Mouse (Mus musculus) midbrain, embryonic 12.5 days (tissue): ENCODE measurements around the gene Pld1. TPM values are rescaled to one million over a fixed set of nuclear protein-coding genes. Genes with fewer than 3 reads are reported as not detected.
A peak's percentile ranks its signal among the peaks of the same experiment; 100 is the strongest.
"Not testable (repeated sequence)": the region's sequence is repeated elsewhere in the genome, so short reads cannot be mapped to it uniquely, and the experiment has no call there.

ENCODE experiments used
- ATAC-seq: fragments of 200-750 bp; cut with Nextera tagmentation; 2 replicates; pipeline ENCODE4 v1.8.0; 2017; ENCODE audit warnings: low read depth, moderate TSS enrichment, moderate library complexity; ENCODE audit not compliant: low FRiP score
- H3K27ac ChIP-seq: fragments of 300-500 bp; sonication (generic); replicated peaks from 2 replicates; pipeline ENCODE4 v1.5.1; 2016; ENCODE audit warnings: mild to moderate bottlenecking
- H3K27me3 ChIP-seq: fragments of 300-500 bp; sonication (generic); 2 replicates; pipeline ENCODE4 v1.6.1; 2016; ENCODE audit warnings: mild to moderate bottlenecking
- H3K36me3 ChIP-seq: fragments of 300-500 bp; sonication (generic); 2 replicates; pipeline ENCODE4 v1.6.1; 2016
- H3K4me1 ChIP-seq: fragments of 300-500 bp; sonication (generic); 2 replicates; pipeline ENCODE4 v1.6.1; 2016
- H3K4me2 ChIP-seq: fragments of 300-500 bp; sonication (generic); replicated peaks from 2 replicates; pipeline ENCODE4 v1.6.1; 2016; ENCODE audit warnings: mild to moderate bottlenecking, moderate library complexity
- H3K4me3 ChIP-seq: fragments of 300-500 bp; sonication (generic); 2 replicates; pipeline ENCODE4 v1.5.1; 2016; ENCODE audit warnings: mild to moderate bottlenecking
- H3K9ac ChIP-seq: fragments of 300-500 bp; sonication (generic); replicated peaks from 2 replicates; pipeline ENCODE4 v1.6.1; 2016; ENCODE audit warnings: mild to moderate bottlenecking, moderate library complexity
- H3K9me3 ChIP-seq: fragments of 300-500 bp; sonication (generic); 2 replicates; pipeline ENCODE4 v1.6.1; 2016; ENCODE audit warnings: mild to moderate bottlenecking
- WGBS: fragments of 180-500 bp; shearing (Covaris S2); methylation state at CpG from one replicate; pipeline ENCODE4 v1.1.7; 2016; 5-methylcytosine and 5-hydroxymethylcytosine counted together
- polyA plus RNA-seq: library from polyadenylated mRNA; unstranded; fragments of >200 nt; fragmentation: Nextera tagmentation; extraction: Ambion mirVana; gene quantifications from 2 replicates; pipeline ENCODE4 v1.2.1, GENCODE M21; 2016

The Pld1 gene
- polyA plus RNA-seq, 1 experiment from 2014 or later: 5.9 TPM

DNA sequence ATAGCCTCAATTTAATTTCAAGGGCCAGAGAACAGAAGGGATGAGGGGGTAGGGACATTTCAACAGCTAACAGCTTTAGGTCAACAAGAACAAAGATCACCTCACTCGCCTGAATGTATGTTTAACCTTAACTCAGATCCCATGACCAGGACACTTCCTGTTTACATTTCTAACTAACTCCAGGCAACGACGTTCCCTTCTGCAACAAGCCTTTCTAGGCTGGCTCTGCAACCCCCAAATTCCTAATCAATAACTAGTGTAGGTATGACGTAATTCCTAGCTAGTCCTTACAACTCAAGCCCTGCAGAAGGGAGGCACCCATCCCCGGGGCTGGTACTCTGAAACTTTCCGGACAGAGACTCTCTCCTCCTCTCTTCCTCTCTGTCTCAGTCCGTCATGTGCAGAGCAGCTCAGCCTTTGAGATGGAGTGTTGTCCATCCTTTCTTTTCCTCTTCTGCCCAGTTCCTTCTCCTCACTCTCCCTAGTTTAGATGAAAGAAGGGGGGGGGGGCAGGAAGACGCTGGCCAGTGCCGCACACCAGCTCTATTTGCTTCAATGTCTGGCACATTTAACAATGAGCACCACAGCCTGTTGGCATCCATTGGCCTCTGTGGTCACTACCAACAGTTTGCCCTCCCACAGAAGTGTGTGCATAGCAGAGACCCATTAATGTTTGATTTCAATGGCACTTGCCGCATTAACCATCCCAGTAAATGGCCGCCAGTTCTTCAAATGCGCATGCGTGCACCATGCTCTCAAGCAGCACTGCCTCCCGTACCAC lies 19.6 kb upstream of the Pld1 start:
- Histone ChIP-seq H3K4me1 (no peaks in the 10 kb centered on the region), H3K27ac (no peak overlapping the region), H3K27me3 (no peaks in the 10 kb centered on the region), H3K9ac (no peak overlapping the region), H3K4me2 (no peak overlapping the region), H3K36me3 (no peaks in the 10 kb centered on the region), H3K9me3 (no peaks in the 10 kb centered on the region), H3K4me3 (no peak overlapping the region)
- ATAC-seq: no peak
- 89% methylated on average over 14 of the region's 14 CpGs for WGBS

GRCm38 (mm10) chr3:27921268-27922020 lies 17.1 kb upstream of the Pld1 start:
- Histone ChIP-seq H3K9me3 (no peaks in the 10 kb centered on the region), H3K4me1 (no peaks in the 10 kb centered on the region), H3K9ac (no peak overlapping the region), H3K4me2 (no peak overlapping the region), H3K4me3 (no peak overlapping the region), H3K36me3 (no peaks in the 10 kb centered on the region), H3K27ac (no peak overlapping the region), H3K27me3 (no peaks in the 10 kb centered on the region)
- no peak for ATAC-seq
- WGBS: 91% methylated on average over 11 of the region's 11 CpGs

DNA sequence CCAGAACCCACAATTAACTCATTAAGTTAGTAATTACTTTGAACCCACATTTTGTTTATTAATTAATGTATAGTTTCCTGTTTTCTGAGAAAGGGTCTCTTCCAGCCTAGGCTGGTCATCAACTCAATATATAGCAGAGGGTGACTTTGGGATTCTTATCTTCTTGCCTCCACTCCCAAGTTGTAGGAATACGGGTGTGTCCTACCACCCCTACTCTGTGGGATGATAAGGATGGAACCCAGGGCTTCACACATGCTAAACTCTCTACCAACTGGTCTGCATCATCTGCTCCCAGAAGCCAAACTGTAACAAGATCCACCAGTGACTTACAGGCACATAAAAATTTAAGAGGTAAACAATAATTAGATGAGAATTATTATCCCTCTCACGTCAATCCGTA lies 14.5 kb upstream of the Pld1 start:
- H3K9ac ChIP-seq: no peak overlapping the region
- H3K9me3 ChIP-seq: no peaks in the 10 kb centered on the region
- H3K4me2 ChIP-seq: no peak overlapping the region
- H3K36me3 ChIP-seq: no peaks in the 10 kb centered on the region
- 96% methylated on average over 3 of the region's 3 CpGs for WGBS
- no peak for ATAC-seq
- no peak overlapping the region for H3K4me3 ChIP-seq
- H3K27me3 ChIP-seq: no peaks in the 10 kb centered on the region
- H3K27ac ChIP-seq: no peak overlapping the region
- no peaks in the 10 kb centered on the region for H3K4me1 ChIP-seq

DNA sequence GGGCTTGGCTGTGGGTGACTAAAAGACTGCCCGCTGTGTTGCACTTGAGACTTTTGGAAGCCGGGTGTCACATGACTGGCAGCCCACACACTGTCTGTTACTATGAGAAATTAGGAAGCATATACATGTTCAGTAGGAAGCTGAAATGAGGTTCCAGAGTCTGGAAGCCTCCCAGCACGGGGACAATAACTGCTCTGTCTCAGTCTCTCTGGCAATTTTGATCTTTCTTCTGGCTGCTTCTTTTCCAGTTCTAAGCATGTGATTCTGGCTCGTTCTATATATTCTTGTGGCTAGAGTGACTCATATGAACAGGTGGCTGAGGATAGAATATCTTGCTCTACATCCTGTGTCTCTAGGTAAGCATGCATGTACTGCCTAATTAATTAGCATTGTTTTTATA lies 9.3 kb upstream of the Pld1 start:
- no peak overlapping the region for H3K4me2 ChIP-seq
- WGBS: 87% methylated on average over 4 of the region's 4 CpGs

DNA sequence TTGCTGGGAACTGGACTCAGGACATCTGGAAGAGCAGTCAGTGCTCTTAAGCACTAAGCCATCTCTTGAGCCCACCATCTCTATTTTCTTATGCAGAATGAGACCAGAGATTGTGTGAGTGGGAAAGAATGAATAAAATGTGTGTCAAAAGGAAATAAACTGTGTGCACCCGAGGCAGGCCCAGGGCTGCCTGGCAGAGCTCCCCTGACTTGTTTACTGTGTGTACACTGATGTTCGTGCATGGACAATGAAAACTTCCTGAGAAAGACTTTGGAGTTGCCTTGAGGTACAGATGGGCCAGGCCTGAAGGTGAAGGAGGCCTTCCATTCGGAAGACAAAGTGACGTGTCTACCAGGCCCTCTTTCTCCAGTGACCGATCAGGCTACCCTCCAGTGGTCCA lies 6.1 kb upstream of the Pld1 start:
- Histone ChIP-seq H3K4me3 (no peak overlapping the region), H3K27ac (no peak overlapping the region), H3K27me3 (peaks cover 3% of the 10 kb centered on the region; the same call in 1 of the 2 replicates), H3K36me3 (no peaks in the 10 kb centered on the region), H3K9ac (no peak overlapping the region), H3K4me1 (no peaks in the 10 kb centered on the region), H3K9me3 (no peaks in the 10 kb centered on the region), H3K4me2 (no peak overlapping the region)
- no peak for ATAC-seq
- 90% methylated on average over 5 of the region's 5 CpGs for WGBS

More for the DNA sequence above, 9.3 kb upstream of the Pld1 start:
- Histone ChIP-seq H3K9me3 (no peaks in the 10 kb centered on the region), H3K27me3 (no peaks in the 10 kb centered on the region), H3K9ac (no peak overlapping the region), H3K36me3 (no peaks in the 10 kb centered on the region), H3K27ac (no peak overlapping the region), H3K4me1 (no peaks in the 10 kb centered on the region), H3K4me3 (no peak overlapping the region)
- ATAC-seq: no peak

DNA sequence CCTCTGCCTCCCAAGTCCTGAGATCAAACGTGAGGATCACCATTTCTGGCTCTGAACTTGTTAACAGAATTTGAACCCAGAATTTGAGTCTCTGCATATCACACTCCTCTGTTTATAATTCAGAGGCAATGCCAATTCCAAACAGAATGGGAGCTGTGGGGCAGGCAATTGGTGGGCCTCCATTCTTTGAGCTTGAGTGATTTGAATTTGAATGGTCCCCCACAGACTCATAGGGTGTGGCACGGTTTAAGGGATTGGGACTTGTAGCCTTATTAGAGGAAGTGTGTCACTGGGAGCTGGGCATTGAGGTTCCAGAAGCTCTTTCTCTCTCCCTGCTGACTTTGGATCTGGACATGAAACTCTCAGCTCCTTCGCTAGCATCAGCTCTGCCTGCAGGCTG lies 2.9 kb upstream of the Pld1 start:
- Histone ChIP-seq H3K9ac (no peak overlapping the region), H3K9me3 (no peaks in the 10 kb centered on the region), H3K4me2 (no peak overlapping the region), H3K27me3 (peaks cover 20% of the 10 kb centered on the region), H3K36me3 (no peaks in the 10 kb centered on the region), H3K4me3 (no peak overlapping the region), H3K27ac (no peak overlapping the region), H3K4me1 (peaks cover 16% of the 10 kb centered on the region)
- WGBS: 58% methylated on average over 3 of the region's 3 CpGs
- no peak for ATAC-seq

DNA sequence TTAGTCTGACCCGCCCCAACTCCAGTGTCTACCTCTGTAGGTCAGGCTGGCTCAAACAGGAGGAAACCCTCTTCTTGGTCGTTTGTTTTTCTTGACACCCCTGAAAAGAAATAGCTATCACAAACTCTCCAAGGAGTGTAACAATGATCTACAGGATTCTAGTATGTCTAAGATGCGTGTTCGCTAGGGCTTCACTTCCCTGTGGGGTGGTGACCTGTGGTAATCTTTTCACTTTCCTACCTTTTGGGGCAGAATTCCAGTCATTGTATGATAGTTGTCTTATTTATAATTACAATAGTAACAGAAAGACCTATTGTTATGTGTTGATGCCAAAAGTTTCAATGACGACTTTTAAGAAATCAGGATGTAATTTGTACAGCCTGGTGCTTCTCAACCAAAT lies 1.8 kb upstream of the Pld1 start:
- no peak overlapping the region for H3K9ac ChIP-seq
- no peak overlapping the region for H3K4me2 ChIP-seq
- H3K4me1 ChIP-seq: peaks cover 16% of the 10 kb centered on the region
- H3K36me3 ChIP-seq: no peaks in the 10 kb centered on the region
- no peaks in the 10 kb centered on the region for H3K9me3 ChIP-seq
- peaks cover 20% of the 10 kb centered on the region for H3K27me3 ChIP-seq
- no peak for ATAC-seq
- H3K27ac ChIP-seq: no peak overlapping the region
- 79% methylated on average over 5 of the region's 5 CpGs for WGBS
- no peak overlapping the region for H3K4me3 ChIP-seq

DNA sequence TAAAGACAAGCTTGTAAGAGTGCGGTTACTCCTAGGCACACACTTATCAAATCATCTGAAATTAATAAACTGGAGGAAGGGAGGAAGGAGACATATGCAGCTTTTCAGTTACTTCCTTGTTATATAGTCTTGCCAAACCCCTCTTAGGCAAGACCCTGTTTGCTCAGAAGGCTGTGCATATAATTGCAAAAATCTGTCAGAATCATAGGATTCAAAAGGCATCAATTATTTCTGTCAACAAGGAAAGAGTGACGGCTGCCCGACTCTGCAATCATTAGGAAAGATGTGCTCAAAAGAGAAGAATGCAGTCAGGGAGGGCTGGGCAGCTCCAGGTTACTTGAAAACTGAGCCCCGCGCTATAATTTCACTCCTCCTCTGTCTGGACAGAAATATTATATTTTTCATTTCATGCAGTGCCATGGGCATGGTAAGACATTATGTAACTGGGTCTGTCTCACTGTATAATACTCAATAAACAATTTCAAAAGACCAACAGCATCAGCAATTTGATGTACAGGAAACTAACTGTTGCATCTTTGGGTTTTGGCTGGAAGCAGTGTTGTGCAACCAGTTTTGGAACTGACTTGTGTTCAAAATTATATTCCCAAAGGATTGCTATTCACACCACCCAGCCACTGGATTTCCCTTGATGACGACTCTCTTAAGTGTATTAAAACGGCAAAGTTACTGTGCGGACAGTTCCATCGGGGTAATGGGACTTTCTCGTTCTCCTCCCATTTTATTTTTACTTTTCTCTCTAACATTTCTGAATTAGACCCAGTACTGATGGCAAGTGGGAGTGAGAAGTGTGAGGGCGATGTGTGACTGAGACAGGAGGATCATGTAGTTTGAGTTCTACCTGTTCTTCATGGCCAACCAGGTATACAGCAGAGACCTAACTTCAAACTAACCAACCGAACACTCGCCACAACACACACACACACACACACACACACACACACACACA lies 1.1 kb upstream of the Pld1 start:
- H3K4me3 ChIP-seq: no peak overlapping the region
- peak overlapping the region; percentile 93; the same call in 1 of the 2 replicates for H3K4me2 ChIP-seq
- no peak overlapping the region; the same call in 1 of the 2 replicates for H3K9ac ChIP-seq
- H3K27me3 ChIP-seq: peaks cover 20% of the 10 kb centered on the region
- WGBS: 78% methylated on average over 13 of the region's 13 CpGs
- no peak for ATAC-seq
- H3K4me1 ChIP-seq: peaks cover 16% of the 10 kb centered on the region
- no peaks in the 10 kb centered on the region for H3K9me3 ChIP-seq
- no peaks in the 10 kb centered on the region for H3K36me3 ChIP-seq
- H3K27ac ChIP-seq: no peak overlapping the region

- WGBS: 85% methylated on average over 3 of the region's 3 CpGs
- Histone ChIP-seq H3K27ac (no peak overlapping the region), H3K4me1 (peaks cover 16% of the 10 kb centered on the region)
Measured at GRCm38 (mm10) chr3:27941634-27942033, 3.1 kb downstream of the Pld1 start.

GRCm38 (mm10) chr3:27942991-27943390 lies 4.5 kb downstream of the Pld1 start:
- Histone ChIP-seq H3K27ac (no peak overlapping the region), H3K4me1 (peaks cover 14% of the 10 kb centered on the region), H3K36me3 (no peaks in the 10 kb centered on the region), H3K27me3 (peaks cover 12% of the 10 kb centered on the region), H3K9me3 (no peaks in the 10 kb centered on the region), H3K4me2 (no peak overlapping the region), H3K9ac (no peak overlapping the region), H3K4me3 (no peak overlapping the region)
- no peak for ATAC-seq
- WGBS: 91% methylated on average over 7 of the region's 7 CpGs

More at GRCm38 (mm10) chr3:27941634-27942033, 3.1 kb downstream of the Pld1 start:
- H3K27me3 ChIP-seq: peaks cover 20% of the 10 kb centered on the region
- no peak overlapping the region for H3K4me2 ChIP-seq
- no peak for ATAC-seq
- no peak overlapping the region for H3K4me3 ChIP-seq
- no peak overlapping the region for H3K9ac ChIP-seq
- H3K9me3 ChIP-seq: no peaks in the 10 kb centered on the region
- H3K36me3 ChIP-seq: no peaks in the 10 kb centered on the region

GRCm38 (mm10) chr3:27945397-27945796 lies 6.9 kb downstream of the Pld1 start:
- not testable (repeated sequence) for H3K4me2 ChIP-seq, H3K27ac ChIP-seq, H3K9me3 ChIP-seq, H3K36me3 ChIP-seq, H3K4me3 ChIP-seq, ATAC-seq, H3K4me1 ChIP-seq, H3K27me3 ChIP-seq, H3K9ac ChIP-seq
- WGBS: 78% methylated on average over 2 of the region's 2 CpGs
